Mouse (Mus musculus): ENCODE measurements at regions not wholly inside any gene's neighbourhood (a gene's known extent, or its start where the extent isn't known, plus 50 kb on each side); places are given as distances from the start of the nearest gene placed in this dataset.
"Not testable (repeated sequence)": the region's sequence is repeated elsewhere in the genome, so short reads cannot be mapped to it uniquely, and the experiment has no call there.

DNA sequence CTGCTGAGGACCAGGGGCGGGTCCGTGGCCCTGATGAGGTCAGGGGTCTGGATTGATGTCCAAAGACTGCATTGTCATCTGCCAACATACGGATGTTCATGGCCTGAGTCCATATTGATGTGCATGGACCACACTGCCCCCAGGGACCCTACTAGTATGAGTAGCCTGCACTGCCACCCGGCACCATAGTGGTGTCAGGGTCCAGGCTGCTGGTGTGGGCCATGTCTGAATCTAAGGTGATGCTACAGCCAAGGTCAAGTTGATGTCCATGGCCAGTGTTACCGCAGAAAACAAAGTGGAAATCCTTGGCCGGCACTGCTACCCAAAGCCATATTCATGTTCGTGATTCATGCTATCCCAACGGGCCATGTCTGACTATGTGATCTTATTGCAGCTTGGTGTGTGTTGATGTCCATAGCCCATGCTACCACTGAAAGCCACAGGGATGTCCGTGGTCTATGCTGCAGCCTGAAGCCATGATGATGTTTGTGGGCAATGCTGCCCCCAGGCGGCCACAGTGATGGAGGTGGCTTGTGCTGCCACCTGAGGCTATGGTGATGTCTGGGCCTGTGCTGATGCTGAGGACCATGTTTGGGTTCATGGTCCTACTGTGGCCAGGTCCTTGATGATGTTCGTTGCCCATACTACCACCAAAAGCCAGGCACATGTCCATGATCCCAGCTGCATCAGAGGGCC is 130.5 kb downstream of the Iqub start:
- DNase-seq (ENCODE audit: low spot score in 2 of 2): no peak

DNA sequence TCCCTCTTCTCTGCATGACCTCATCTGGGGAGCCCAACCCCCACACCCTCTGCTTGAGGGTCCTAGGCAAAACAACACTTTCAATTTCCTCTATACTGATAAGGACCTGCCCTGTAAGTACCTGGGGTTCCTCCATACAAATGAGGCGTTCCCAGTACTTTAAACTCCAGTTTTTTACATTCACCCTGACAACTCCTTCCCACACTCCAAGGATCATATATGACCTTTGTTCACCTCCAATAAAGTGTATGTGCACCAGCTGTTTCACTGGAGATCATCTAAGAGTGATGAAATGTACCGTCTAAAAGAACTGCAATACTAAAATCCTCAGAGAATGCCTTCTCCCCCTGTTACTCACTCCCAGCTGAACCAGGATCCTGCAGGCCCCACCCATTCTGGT is 135.0 kb downstream of the Iqub start:
- DNase-seq (ENCODE audit: low spot score in 2 of 2): no peak

DNA sequence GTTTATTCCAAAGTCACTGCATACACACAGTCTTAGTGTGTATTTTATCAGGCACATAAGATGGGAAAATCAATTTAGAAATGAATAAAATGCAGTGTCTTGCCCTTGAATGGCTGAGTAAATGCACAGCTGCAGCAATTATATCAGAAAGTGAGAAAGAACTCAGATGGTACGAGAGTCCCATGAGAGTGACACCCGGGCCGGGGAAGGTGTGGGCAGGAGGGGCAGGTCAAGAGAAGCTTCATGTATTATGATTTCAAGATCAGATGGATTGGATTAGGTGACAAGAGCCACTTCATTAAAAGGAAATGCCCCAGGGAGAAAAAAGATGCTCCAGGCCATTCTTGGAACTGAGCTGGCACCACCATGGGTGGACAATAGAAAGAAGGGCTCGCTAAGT is 138.1 kb downstream of the Iqub start:
- no peak for DNase-seq (ENCODE audit: low spot score in 2 of 2)

DNA sequence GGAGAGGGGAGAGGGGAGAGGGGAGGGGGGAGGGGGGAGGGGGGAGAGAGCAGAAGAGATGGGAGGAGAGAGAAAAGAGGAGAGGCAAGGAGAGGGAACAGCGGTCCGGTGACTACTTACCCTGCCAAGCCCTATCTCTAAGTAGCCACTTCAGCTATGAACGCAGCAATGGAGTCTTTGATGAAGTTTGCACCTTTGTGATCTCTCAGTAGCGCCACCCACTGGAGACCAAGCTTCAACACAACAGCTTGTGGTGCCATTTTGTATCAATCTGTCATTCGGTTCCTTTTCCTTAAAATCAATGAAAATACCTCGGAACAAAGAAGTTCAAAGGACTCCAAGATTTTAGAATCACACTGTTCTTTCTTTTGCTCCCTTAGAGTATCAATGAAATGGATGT is 141.7 kb downstream of the Iqub start:
- DNase-seq (ENCODE audit: low spot score in 2 of 2): no peak

DNA sequence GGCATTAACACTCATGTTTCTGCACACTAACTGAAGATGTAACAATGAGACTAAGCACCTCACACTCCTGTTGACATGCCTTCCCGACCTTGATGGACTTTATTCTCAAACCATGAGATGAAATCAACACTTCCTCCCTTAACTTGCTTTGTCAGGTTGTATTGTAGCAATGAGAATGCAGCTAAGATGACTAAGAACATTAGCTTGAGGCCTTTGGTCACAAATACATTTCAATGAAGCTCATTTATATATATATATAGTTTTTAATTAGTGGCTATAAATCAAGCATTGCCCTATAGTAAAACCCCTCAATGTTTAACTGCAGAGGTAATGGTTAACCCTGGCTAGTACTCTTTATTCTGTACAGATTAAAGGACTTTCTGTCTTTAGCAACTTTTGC is 143.2 kb downstream of the Iqub start:
- no peak for DNase-seq (ENCODE audit: low spot score in 2 of 2)

DNA sequence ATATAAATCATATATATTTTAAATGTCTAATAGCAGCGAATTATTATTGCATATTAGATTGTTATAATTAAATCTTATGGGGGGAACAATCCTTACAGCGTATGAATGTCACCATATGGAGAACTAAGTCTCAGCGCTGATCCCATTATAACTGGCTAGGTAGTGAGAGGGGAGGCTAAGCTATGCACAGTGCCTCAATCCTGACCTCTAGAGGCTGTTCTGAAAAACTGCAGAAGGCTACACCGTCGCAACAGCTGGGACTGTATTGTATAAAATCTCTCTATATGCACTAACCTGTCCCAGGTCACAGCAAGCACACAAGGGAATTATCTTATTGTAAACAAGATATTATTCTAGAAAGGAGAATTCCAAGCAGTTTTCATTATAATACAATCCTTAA is 164.0 kb downstream of the Iqub start:
- DNase-seq (ENCODE audit: low spot score in 2 of 2): peak in 1 of 2 experiments; percentile 14

DNA sequence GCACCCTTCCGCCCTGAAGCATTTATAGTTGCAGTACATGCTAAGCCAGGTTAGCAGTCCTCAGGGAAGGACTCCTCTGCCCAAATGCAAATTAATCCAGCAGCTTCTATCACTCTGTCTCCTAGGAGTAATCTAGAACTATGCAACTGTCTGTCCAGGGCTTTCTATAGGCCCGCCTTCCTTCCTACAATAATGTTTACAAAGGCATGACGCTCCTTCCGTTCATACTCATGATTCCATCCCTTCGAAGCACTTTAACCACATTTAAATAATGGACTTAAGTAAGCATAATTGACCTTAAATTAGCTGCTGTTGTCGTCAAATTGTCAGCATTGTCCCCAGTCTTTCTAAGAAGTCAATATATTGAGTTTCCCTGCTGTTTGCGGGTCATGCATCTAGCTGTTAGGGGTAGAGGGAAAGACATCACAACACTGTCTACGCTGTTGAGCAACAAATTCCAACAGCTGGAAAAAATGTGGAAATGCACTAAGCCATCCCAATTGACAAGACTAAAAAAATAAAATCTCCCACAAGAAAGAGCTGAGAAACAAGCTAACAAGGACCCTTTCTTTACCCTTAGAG is 166.3 kb downstream of the Iqub start:
- DNase-seq (ENCODE audit: low spot score in 2 of 2): no peak

DNA sequence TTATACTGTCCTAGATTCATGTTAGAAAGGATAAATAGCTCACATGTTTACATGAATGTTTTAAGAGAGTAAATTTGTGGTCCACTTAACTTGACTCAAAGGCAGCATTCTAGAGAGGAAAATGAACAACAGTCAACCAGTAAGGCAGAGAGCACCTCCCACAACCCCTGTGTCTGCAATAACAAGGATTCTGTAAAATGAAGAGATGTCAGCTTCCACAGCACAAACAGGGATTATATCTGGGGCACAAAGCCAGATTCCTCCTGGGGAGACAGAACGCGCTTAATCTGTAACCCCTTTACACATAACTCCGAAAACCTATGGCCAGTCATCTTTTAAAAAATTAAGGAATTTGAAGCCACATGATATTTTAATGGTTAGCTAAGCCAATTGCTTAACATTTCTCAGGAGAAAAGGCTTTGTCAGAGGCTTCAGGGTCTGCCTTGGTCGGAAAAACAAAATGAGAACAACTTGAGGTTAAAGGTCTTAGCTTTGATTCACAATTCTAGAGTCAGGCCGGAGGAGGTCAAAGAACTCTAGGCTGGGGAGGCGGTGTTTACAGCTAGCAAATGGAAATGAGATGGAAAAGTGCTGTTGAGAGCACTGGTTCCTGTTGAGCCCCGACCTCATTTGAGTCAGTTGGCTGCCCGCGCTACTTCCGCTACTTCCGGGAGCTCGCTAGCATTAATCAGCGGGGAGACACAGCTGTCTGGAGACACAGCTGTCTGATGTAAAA is 167.0 kb downstream of the Iqub start:
- DNase-seq (ENCODE audit: low spot score in 2 of 2): no peak

DNA sequence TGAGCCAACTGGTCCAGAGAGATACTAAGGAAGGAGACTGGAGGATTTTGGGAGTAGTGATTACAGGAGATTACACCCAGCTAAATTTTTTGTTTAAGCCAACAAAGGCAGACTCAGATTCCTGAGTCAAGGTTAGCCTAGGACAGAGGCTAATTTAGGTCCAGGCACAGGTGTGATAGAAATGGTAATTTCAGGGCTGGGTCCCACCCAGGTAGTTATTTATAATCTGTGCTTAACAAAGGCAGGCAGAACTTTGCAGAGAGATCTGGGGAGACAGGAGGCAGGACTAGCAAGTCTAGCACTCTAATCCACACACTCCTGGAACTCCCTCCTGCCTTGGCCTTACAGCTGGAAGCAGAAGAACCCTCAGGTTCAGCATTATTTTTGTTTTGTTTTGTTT is 172.4 kb downstream of the Iqub start:
- no peak for DNase-seq (ENCODE audit: low spot score in 2 of 2)

DNA sequence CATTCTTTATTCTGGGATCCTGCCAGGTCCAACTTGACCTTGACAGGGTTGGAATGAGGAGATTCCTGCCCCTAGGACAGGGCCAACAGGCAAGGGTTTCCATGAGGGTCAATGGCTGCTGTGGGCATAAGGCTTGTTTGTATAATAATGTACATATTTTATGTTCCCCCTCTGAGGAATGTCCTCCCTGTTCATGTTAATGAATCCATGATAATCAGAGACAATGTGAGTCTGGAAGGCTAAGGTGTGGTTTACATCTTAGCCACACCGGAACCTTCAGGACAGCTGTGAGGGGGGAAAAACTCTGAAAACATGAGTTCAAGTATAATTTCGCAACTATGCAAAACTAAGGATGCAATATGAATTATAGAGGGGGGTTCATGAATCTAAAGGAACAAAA is 172.8 kb downstream of the Iqub start:
- DNase-seq (ENCODE audit: low spot score in 2 of 2): no peak

DNA sequence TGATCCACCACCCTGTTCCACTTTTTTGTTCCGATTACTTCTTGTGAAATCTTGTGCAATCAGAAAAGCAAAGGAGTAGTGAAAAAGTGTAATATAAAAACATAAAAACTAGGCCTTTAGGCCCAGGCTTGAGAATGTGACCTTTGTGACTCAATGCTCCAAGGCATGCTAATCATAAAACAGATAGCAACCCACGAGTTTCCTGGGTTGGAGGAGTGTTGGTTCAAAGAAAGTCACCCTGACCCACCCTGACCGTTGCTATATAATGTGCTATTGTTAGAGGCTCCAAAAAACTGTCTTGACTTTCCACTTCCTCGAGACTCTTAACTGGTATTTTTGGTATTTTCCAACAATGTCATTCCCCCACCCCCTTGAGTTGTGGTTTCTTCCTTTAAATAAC is 172.2 kb upstream of the Slc13a1 start:
- not testable (repeated sequence) for DNase-seq (ENCODE audit: low spot score in 2 of 2)

DNA sequence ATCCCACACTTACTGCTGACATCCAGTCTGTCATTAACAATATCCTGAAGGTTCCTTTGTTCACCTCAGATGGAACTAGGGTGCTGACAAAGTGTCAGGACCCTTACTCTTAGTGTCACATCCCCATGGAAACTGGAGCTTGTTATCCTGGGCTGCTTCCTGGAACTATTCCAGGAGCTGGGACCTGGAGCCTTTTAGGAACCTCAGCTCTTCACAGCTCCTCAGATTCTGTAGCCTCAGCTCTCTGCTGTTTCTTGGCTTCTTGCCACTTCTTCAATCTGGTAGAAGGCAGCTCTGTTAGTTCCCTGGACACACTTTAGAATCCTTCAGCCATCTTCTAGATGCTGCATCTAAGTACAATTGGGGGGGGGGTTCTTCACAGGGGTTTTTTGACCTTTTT is 157.3 kb upstream of the Slc13a1 start:
- DNase-seq (ENCODE audit: low spot score in 2 of 2): peak in 1 of 2 experiments; percentile 13

DNA sequence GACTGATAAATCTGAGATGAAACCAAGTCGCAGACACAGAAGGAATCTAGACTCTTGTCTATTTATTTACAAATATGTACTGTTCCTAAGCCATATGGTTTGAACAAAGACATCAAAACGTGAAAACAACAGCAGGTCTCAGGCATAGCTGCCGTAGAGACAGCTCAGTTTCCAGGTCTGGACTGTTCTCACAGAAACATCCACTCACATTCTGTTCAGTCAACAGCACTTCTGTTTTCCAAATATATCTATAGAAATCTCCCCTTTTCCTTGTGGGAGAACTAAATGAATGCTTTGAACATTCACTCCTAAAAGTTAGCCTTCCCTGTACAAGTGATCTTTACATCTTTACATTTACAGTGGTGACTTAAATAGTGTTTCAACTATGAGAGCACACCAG is 156.8 kb upstream of the Slc13a1 start:
- peak in 1 of 2 experiments; percentile 15 for DNase-seq (ENCODE audit: low spot score in 2 of 2)

DNA sequence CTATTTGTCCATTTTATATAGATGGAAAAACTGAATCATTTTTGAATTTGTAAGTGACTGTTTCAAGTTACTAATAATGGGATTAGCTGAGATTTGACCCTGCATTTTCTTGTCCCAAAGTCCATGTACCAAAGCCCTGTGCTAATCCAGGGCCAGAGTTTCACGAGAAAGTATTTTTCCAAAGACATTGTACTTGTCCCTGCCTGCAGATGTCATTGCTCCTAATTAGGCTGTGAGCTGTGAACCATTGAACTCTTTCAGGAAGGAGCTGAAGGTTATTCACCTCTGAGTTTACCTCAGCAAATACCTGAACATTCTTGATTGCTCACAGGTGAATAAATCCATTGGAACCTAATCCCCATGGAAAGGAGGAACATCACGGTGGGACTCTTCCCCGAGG is 154.5 kb upstream of the Slc13a1 start:
- DNase-seq (ENCODE audit: low spot score in 2 of 2): no peak

DNA sequence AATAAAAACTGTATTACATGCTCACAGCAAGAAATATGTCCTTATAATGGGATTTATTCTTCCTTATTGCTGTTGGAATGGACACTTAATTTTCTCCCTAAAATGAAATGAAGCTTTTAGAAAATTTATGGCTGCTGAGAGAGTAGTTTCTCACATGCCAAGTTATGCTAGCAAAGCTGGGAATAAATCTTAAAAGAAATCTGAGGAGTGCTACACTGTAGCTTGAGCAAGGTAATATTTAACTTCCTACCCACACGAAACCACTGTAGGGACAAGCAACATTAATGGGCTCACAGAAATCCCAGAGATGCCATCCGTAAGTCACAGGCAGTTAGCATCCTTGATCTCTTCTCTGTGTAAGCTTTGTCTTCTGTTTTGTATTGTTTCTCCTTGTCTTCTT is 151.0 kb upstream of the Slc13a1 start:
- no peak for DNase-seq (ENCODE audit: low spot score in 2 of 2)

DNA sequence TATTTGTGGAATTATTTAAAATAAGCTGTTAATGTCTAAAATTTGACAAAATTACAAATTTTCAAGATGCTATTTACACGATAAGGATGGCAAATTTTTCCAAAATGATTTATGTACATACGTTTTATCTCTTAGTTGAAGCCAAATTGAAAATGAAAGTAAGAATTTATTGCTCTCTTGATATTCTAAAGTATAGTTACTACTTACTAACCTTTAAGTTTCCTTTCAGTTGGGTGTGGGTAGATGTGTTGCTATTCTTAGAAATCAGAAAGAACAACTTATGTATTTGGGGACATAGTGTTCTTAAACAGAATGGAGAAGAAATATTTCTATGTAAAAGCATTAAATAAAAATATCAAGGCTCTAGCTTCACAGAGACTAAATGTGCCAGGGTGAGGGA is 142.8 kb upstream of the Slc13a1 start:
- DNase-seq (ENCODE audit: low spot score in 2 of 2): no peak

DNA sequence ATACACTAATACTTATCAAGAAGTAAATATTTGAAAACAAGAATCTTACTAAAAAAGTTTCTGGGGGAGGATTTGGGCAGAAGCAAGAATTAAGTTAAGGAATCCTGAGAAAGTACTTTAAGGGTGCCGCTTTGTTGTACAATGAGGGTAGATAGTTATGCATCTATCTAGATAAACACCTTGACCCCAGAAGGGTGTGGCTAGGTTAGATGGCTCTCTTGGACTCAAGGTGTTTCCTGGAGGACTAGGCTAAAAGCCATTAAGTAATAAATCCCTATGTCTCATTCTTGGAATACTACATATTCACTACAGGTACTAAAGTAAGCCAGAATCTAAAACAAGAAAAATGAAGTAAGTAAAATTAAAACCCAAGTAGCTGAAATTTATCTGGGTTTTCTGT is 141.9 kb upstream of the Slc13a1 start:
- DNase-seq (ENCODE audit: low spot score in 2 of 2): no peak

DNA sequence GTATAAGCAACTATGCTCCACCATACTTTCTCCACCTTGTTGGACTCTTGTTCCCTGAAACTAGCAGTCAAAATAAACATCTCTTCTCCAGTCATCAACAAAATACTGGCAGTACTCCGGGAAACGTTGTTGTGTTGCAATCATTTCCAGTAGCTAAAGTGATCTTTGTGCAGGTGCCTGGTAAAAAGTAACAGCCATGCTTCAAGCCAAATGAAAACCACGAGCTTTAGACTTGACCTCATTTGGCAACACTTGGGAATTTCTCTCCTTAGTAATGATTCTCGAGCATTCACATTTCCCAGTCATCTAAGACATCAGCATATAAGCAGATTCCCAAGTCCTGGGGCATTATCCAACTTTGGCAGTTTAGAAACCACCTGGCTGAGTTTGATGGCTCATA is 133.8 kb upstream of the Slc13a1 start:
- no peak for DNase-seq (ENCODE audit: low spot score in 2 of 2)

DNA sequence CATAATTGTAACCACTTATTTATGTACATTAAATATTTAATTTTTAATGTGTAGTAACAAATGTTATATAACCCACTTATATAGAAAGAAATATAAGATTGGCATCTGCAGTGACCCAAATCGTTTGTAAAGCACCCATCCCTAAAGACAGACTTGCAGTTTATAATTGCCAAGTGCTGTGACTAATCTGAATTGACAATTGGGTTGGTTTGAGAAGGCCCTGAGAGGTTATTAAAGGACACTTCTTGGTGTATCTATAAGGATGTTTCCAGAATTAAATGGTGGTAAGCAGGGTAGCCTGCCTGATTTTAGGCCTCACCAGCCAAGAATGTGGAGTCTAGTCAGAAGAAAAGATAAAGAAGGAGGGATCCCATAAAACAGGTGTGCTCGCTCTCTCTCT is 133.3 kb upstream of the Slc13a1 start:
- no peak for DNase-seq (ENCODE audit: low spot score in 2 of 2)

DNA sequence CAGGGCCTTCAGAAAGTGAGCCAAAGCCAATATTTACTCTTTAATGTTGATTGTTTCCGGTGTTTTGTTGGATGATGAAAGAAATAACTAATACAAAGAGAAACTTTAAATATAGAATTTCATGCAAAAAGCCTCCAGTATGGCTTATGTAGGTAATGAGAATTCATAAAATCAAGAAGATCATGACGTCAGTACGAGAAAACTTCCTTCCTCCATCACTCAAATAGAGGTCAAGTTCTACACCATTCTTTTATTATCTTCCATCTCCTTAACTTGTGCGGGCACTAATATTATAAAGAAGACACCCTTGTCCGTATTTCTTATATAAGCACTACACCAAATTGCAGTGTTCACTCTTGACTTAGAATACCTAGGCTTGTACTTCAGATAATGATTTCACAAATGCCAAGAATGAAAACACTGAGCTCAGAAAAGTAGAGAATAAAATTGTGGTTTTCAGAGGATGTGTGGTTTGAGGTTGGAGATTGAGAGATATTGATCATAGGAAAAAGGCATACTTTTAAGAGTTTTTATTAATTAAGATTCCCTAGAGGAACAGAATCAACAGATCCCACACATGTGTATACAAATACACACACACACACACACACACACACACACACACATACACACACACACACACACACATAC is 130.8 kb upstream of the Slc13a1 start:
- DNase-seq (ENCODE audit: low spot score in 2 of 2): no peak

DNA sequence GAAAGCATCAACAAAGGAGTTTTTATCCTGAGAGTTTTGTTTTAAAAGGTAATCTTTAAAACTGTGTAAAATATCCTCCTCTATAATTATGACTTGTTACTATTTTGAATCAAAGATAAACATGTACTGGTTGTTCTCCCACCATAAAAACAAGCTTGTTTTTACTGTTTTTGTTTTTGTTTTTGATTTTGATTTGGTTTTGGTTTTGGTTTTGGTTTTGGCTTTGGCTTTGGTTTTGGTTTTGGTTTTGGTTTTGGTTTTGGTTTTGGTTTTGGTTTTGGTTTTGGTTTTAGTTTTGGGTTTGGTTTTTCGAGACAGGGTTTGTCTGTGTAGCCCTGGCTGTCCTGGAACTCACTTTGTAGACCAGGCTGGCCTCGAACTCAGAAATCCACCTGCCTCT is 120.9 kb upstream of the Slc13a1 start:
- not testable (repeated sequence) for DNase-seq (ENCODE audit: low spot score in 2 of 2)

DNA sequence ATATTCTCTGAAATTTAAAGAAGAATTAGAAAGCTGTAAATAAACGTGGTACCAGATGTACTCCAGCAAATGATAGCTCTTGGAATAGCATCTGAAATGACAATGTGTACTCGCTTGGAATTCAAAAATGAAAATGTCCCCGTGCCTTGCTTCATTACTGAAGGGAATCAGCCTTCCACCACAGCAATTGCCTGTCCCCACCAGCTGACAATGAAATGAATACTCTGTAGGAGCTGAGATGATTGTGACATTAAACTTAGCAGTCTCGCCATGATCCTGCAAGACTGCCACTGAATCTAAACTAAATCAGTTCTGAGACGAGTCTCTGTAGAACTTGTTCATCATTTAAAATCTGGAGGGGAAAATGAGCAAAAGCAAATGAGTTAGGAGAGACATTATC is 104.9 kb upstream of the Slc13a1 start:
- DNase-seq (ENCODE audit: low spot score in 2 of 2): peak in 1 of 2 experiments; percentile 6

Measured in left cerebral cortex, adult 8-10 months (tissue).